In the genomic region with DNA sequence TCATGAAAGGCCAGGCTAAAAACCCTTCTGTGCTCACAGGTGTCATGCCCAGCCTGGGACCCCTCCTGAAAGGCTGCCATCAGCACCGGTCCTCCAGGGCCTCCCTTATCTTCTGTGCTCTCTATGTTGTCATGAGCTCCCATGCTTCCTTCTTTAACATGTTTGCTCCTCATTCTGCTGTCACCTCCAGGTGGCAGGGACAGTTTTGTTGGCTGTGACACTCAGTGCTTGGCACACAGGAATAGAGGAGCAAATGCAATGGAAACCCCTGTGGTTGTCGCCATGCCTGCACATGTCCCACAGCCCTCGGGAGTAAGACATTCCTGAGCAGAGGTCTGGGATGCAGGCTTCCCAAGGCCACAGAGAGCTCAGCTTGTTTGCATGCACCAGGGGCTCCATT, we compare ENCODE assay signal across 17 mouse cellular contexts.
"Had no signal": no experiment of that assay in that cellular context is flagged by ENCODE, and none has a peak within 500 bp of the region (broad histone marks: within the 10 kb centered on the region; RNA-seq: fewer than 3 reads in every experiment).

No protein-coding gene starts in this region.

- H3K27ac ChIP-seq: lung, embryonic 15.5 days; macrophage; midbrain, embryonic 13.5 days; midbrain, embryonic 15.5 days; neural tube, embryonic 12.5 days; stomach, embryonic 15.5 days; stomach, postnatal 0 days had no signal

- ATAC-seq: lung, postnatal 0 days; midbrain, embryonic 13.5 days; midbrain, embryonic 15.5 days had no signal

- DNase-seq: lung, adult 2 months; lung, postnatal 14 days; lung, postnatal 36 days; right cerebral cortex, postnatal 14 days; thymus, adult 2 months; thymus, postnatal 25 days; thymus, postnatal 4 days had no signal

- H3K27me3 ChIP-seq: lung, embryonic 15.5 days; midbrain, embryonic 13.5 days; midbrain, embryonic 15.5 days; neural tube, embryonic 12.5 days; stomach, embryonic 15.5 days had no signal

- H3K4me2 ChIP-seq: lung, embryonic 15.5 days; midbrain, embryonic 11.5 days; midbrain, embryonic 13.5 days; midbrain, embryonic 15.5 days; neural tube, embryonic 12.5 days; stomach, embryonic 15.5 days had no signal

- H3K4me3 ChIP-seq: lung, embryonic 15.5 days; megakaryocyte, embryonic 14.5 days; midbrain, embryonic 13.5 days; midbrain, embryonic 15.5 days; neural tube, embryonic 12.5 days; stomach, embryonic 15.5 days had no signal

- H3K9me3 ChIP-seq: lung, embryonic 15.5 days; megakaryocyte, embryonic 14.5 days; midbrain, embryonic 13.5 days; midbrain, embryonic 15.5 days; neural tube, embryonic 12.5 days; stomach, embryonic 15.5 days had no signal

- H3K9ac ChIP-seq: lung, embryonic 15.5 days; midbrain, embryonic 13.5 days; midbrain, embryonic 15.5 days; neural tube, embryonic 12.5 days; stomach, embryonic 15.5 days had no signal

- H3K4me1 ChIP-seq: lung, embryonic 15.5 days; midbrain, embryonic 15.5 days; neural tube, embryonic 12.5 days; stomach, embryonic 15.5 days had no signal

- H3K36me3 ChIP-seq: lung, embryonic 15.5 days; midbrain, embryonic 15.5 days; stomach, embryonic 15.5 days had no signal
